Mouse (Mus musculus): ENCODE data around the gene Apom.

DNA sequence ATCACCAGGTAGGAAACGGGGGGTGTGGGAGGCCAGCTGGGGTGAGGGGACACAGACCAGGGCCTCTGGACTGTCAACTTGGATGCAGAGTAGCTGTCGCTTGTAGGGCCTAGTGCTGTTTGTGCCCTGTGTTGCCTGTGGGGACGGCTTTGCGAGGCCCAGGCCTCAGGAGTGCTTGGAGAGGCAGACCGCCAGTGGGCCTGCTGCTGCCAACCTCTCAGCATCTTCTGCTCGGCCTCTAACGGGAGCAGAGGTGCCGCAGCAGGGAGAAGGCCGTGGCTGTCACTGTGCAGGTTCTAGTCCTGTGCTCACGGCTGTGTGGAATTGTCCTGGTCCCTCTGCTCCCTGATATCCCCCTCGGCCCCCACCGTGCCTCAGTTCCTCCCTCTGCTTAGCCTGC is 35.3 kb downstream of the Apom start:
- TF ChIP-seq CTCF (conservative IDR thresholded peaks at IDR 0.05; ENCODE audit: low read length), result no peak
- TF ChIP-seq NANOG (IDR thresholded peaks at IDR 0.05; ENCODE audit: borderline replicate concordance, low read length), result no peak
